Mouse (Mus musculus) yolk sac, embryonic 10.5 days (tissue): Measurements from ENCODE around the gene Ephb1.

Source experiments
- DNase-seq: peaks from one replicate; pipeline ENCODE4 v3.0.0-alpha.2; 2017; ENCODE audit warnings: low spot score

Ephb1 gene

GRCm38 (mm10) chr9:102249124-102249816 lies 105.2 kb downstream of the Ephb1 start:
- DNase-seq, result no peak

- no peak for DNase-seq
Measured at GRCm38 (mm10) chr9:102245551-102245950, 108.9 kb downstream of the Ephb1 start.

DNA sequence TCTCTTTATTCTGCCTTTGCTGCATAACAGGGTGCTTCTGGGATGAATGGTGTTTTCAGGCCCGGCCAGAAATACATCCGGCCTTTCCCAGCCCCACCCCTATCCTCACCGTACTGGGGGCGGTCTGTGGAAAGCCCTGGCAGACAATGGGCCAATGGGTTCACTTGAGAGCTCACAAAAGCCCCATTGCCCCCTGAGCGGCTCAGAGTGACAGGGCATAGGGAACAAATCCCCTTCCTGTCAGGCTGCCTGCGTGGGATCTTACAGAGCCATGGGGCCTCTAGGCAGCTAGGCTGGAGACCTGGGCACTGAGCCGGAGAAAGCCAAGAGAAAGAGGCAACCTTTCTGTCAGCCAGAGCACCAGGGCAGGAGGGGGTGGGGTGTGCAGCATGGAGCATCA lies 111.2 kb downstream of the Ephb1 start:
- DNase-seq, result no peak

GRCm38 (mm10) chr9:102241546-102241945 lies 112.9 kb downstream of the Ephb1 start:
- no peak for DNase-seq

- no peak for DNase-seq
Measured at GRCm38 (mm10) chr9:102240215-102240614, 114.3 kb downstream of the Ephb1 start.

- no peak for DNase-seq
Measured at GRCm38 (mm10) chr9:102235444-102235951, 119.0 kb downstream of the Ephb1 start.

GRCm38 (mm10) chr9:102231248-102231647 lies 123.2 kb downstream of the Ephb1 start:
- no peak for DNase-seq

GRCm38 (mm10) chr9:102216746-102217566 lies 137.5 kb downstream of the Ephb1 start:
- DNase-seq, result no peak

GRCm38 (mm10) chr9:102212036-102212383 lies 142.5 kb downstream of the Ephb1 start:
- no peak for DNase-seq

- DNase-seq, result no peak
Measured at GRCm38 (mm10) chr9:102211296-102212035, 143.0 kb downstream of the Ephb1 start.

- no peak for DNase-seq
Measured at GRCm38 (mm10) chr9:102205518-102205917, 149.0 kb downstream of the Ephb1 start.

GRCm38 (mm10) chr9:102201867-102202266 lies 152.6 kb downstream of the Ephb1 start:
- DNase-seq, result no peak

- peak; percentile 81 for DNase-seq
Measured at GRCm38 (mm10) chr9:102196856-102197255, 157.6 kb downstream of the Ephb1 start.

DNA sequence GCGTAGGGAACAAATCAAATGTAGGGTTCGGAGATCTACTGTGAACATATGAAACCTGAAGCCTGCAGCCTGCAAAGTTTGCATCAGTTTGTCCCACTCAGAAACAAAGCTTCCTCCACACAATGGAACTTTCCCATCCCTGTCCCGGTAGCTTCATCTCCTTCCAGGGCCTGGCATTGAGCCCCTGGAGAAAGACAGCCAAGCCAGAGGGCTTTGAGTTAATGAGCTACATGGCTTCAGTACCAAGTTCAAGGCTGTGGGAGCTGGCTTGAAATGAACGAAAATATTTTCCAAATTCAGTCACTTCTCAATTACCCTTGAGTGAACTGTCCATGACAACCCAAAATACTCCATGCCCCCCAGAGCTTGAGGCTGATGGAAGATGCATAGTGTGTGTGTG lies 160.4 kb downstream of the Ephb1 start:
- DNase-seq, result no peak

GRCm38 (mm10) chr9:102192724-102193685 lies 161.5 kb downstream of the Ephb1 start:
- no peak for DNase-seq

DNA sequence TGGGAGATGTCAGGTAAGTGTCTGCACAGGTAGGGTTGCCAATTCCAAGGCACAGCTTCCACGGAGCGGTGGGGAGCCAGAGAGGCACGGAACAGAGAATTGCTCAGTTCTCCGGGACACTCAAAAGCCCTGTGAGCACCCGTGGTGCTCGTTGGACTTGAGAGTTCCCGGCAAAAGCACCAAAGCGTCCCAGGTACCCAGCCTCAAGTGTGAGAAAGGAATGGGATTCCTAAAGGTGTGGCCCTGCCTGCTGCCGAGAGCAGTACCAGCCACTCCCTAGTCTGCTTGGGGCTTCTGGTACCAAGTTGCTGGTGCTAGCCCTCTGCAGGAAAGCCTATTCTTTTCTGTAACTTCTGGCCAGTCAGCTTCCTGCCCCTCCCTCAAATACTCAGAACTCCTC lies 164.4 kb downstream of the Ephb1 start:
- no peak for DNase-seq

- no peak for DNase-seq
Measured at GRCm38 (mm10) chr9:102189406-102189805, 165.1 kb downstream of the Ephb1 start.

DNA sequence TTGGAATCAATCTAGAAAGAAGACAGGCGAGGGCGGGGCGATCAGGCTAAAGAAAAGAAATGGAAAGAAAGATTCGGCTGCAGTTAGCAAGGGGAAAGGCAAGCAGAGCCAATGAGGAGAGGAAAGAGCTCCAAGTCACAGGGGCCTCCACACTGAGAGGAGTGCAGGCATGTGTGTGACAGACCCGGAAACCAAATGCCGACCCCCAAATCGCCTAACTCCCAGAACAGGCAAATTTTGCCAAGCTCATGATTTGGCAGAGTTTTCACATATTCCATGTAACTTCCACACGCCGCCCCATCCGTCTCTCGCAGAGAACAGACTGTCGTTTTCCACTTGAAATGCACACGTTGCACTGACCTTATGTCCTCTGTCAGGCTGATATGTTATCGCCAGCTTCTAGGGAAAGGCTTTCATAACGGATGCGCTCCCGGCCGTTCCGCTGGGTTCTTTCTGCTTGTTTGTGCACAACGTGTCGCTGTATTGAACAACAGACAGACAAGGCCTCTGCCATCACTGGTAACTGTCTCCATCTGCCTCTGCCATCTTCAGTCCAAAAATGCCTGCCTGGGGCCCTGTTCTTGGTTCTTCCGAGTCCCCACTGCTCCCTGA lies 170.7 kb downstream of the Ephb1 start:
- DNase-seq, result no peak

GRCm38 (mm10) chr9:102181810-102182490 lies 172.5 kb downstream of the Ephb1 start:
- DNase-seq, result no peak

DNA sequence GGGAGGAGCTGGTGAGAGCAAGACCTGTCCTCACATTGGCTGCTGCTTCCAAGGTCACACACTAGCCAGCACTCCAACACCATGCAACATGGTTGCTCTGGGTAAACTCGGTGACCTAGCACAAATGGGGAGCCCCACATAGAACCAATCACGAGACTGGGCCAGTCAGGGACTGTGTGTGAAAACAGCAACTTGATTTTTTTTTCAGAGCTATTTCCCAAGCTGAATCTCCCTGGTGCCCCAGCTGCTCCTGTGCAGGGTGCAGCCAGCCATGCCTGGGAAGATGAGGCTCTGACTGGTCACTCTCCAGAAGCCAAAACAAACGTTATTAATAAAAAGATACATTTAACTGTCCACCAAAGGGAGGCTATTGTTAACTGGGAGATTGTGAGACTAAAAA lies 173.2 kb downstream of the Ephb1 start:
- DNase-seq, result no peak
